Mouse (Mus musculus): ENCODE results near the gene Tead4. TPM values are rescaled to one million over a fixed set of nuclear protein-coding genes. Genes with fewer than 3 reads are reported as not detected.
"Not testable (repeated sequence)": the region's sequence is repeated elsewhere in the genome, so short reads cannot be mapped to it uniquely, and the experiment has no call there.

Tead4 gene
- total and polyA plus RNA-seq, 2 experiments from 2014 or later: 0.63 to 0.67 TPM

GRCm38 (mm10) chr6:128337467-128337866 is 36.8 kb upstream of the Tead4 start:
- peaks cover 30% of the 10 kb centered on the region for H3K36me3 ChIP-seq (ENCODE audit: insufficient read depth)
- no peak overlapping the region for H3K9ac ChIP-seq
- H3K4me3 ChIP-seq (ENCODE audit: low read depth, low read length): no peak overlapping the region
- no peak for DNase-seq
- H3K4me1 ChIP-seq (ENCODE audit: insufficient read depth): peaks cover 4% of the 10 kb centered on the region; the same call in 1 of the 2 replicates
- no peak overlapping the region for H3K4me2 ChIP-seq (ENCODE audit: low read depth)
- no peaks in the 10 kb centered on the region for H3K9me3 ChIP-seq (ENCODE audit: low read length)
- no peak for TF ChIP-seq CTCF (IDR thresholded peaks at IDR 0.05; ENCODE audit: low read depth)
- H3K27ac ChIP-seq (ENCODE audit: low read depth, low read length): no peak overlapping the region
- 70% methylated on average over 7 of the region's 7 CpGs for whole genome bisulfite sequencing
- H3K27me3 ChIP-seq (ENCODE audit: insufficient read depth, low read length): no peaks in the 10 kb centered on the region
- no peak for ATAC-seq

- Histone ChIP-seq H3K27ac (ENCODE audit: low read depth, low read length) (no peak overlapping the region), H3K9me3 (ENCODE audit: low read length) (no peaks in the 10 kb centered on the region), H3K4me1 (ENCODE audit: insufficient read depth) (peaks cover 2% of the 10 kb centered on the region; the same call in 1 of the 2 replicates), H3K4me2 (ENCODE audit: low read depth) (no peak overlapping the region), H3K4me3 (ENCODE audit: low read depth, low read length) (0 out of 2 replicates have a peak overlapping the region, but pooled peaks have one; percentile 7), H3K9ac (no peak overlapping the region), H3K27me3 (ENCODE audit: insufficient read depth, low read length) (no peaks in the 10 kb centered on the region), H3K36me3 (ENCODE audit: insufficient read depth) (peaks cover 42% of the 10 kb centered on the region)
- ATAC-seq (peak; percentile 93), DNase-seq (peak; percentile 88)
- WGBS: 24% methylated on average over 12 of the region's 12 CpGs
- peak; percentile 77 for TF ChIP-seq CTCF (IDR thresholded peaks at IDR 0.05; ENCODE audit: low read depth)
Measured at GRCm38 (mm10) chr6:128334397-128335124, 33.9 kb upstream of the Tead4 start.

GRCm38 (mm10) chr6:128318317-128318716 is 17.7 kb upstream of the Tead4 start:
- 5% methylated on average over 4 of the region's 4 CpGs for WGBS
- peak; percentile 81 for TF ChIP-seq CTCF (IDR thresholded peaks at IDR 0.05; ENCODE audit: low read depth)
- Histone ChIP-seq H3K9ac (no peak overlapping the region), H3K27ac (ENCODE audit: low read depth, low read length) (no peak overlapping the region), H3K4me1 (ENCODE audit: insufficient read depth) (no peaks in the 10 kb centered on the region), H3K4me3 (ENCODE audit: low read depth, low read length) (no peak overlapping the region), H3K9me3 (ENCODE audit: low read length) (no peaks in the 10 kb centered on the region), H3K27me3 (ENCODE audit: insufficient read depth, low read length) (no peaks in the 10 kb centered on the region), H3K36me3 (ENCODE audit: insufficient read depth) (peaks cover 18% of the 10 kb centered on the region), H3K4me2 (ENCODE audit: low read depth) (no peak overlapping the region)
- ATAC-seq (peak; percentile 66), DNase-seq (peak; percentile 87)

GRCm38 (mm10) chr6:128315597-128315996 is 15.0 kb upstream of the Tead4 start:
- H3K4me2 ChIP-seq (ENCODE audit: low read depth): no peak overlapping the region
- no peak overlapping the region for H3K4me3 ChIP-seq (ENCODE audit: low read depth, low read length)
- no peak for ATAC-seq
- H3K9me3 ChIP-seq (ENCODE audit: low read length): no peaks in the 10 kb centered on the region
- H3K27me3 ChIP-seq (ENCODE audit: insufficient read depth, low read length): no peaks in the 10 kb centered on the region
- TF ChIP-seq CTCF (IDR thresholded peaks at IDR 0.05; ENCODE audit: low read depth): no peak
- WGBS: 78% methylated on average over 8 of the region's 8 CpGs
- H3K27ac ChIP-seq (ENCODE audit: low read depth, low read length): no peak overlapping the region
- DNase-seq: no peak
- no peaks in the 10 kb centered on the region for H3K36me3 ChIP-seq (ENCODE audit: insufficient read depth)
- H3K4me1 ChIP-seq (ENCODE audit: insufficient read depth): no peaks in the 10 kb centered on the region
- no peak overlapping the region for H3K9ac ChIP-seq

GRCm38 (mm10) chr6:128314796-128315195 is 14.2 kb upstream of the Tead4 start:
- WGBS: 87% methylated on average over 6 of the region's 6 CpGs
- Histone ChIP-seq H3K4me2 (ENCODE audit: low read depth) (no peak overlapping the region), H3K9me3 (ENCODE audit: low read length) (no peaks in the 10 kb centered on the region), H3K9ac (no peak overlapping the region), H3K4me1 (ENCODE audit: insufficient read depth) (no peaks in the 10 kb centered on the region), H3K27ac (ENCODE audit: low read depth, low read length) (no peak overlapping the region), H3K27me3 (ENCODE audit: insufficient read depth, low read length) (no peaks in the 10 kb centered on the region), H3K36me3 (ENCODE audit: insufficient read depth) (no peaks in the 10 kb centered on the region), H3K4me3 (ENCODE audit: low read depth, low read length) (no peak overlapping the region)
- TF ChIP-seq CTCF (IDR thresholded peaks at IDR 0.05; ENCODE audit: low read depth): no peak
- ATAC-seq: no peak
- no peak for DNase-seq

GRCm38 (mm10) chr6:128308311-128308710 is 7.7 kb upstream of the Tead4 start:
- Histone ChIP-seq H3K4me3 (ENCODE audit: low read depth, low read length) (no peak overlapping the region), H3K27me3 (ENCODE audit: insufficient read depth, low read length) (no peaks in the 10 kb centered on the region), H3K4me1 (ENCODE audit: insufficient read depth) (no peaks in the 10 kb centered on the region), H3K36me3 (ENCODE audit: insufficient read depth) (no peaks in the 10 kb centered on the region), H3K4me2 (ENCODE audit: low read depth) (no peak overlapping the region), H3K9ac (no peak overlapping the region), H3K27ac (ENCODE audit: low read depth, low read length) (no peak overlapping the region), H3K9me3 (ENCODE audit: low read length) (no peaks in the 10 kb centered on the region)
- peak; percentile 79 for TF ChIP-seq CTCF (IDR thresholded peaks at IDR 0.05; ENCODE audit: low read depth)
- ATAC-seq (peak; percentile 27; the same call in 1 of the 2 replicates), DNase-seq (peak; percentile 63)
- WGBS: 22% methylated on average over 4 of the region's 4 CpGs

GRCm38 (mm10) chr6:128304801-128305200 is 4.2 kb upstream of the Tead4 start:
- Histone ChIP-seq H3K9me3 (ENCODE audit: low read length) (no peaks in the 10 kb centered on the region), H3K4me3 (ENCODE audit: low read depth, low read length) (no peak overlapping the region), H3K27me3 (ENCODE audit: insufficient read depth, low read length) (peaks cover 19% of the 10 kb centered on the region), H3K4me1 (ENCODE audit: insufficient read depth) (no peaks in the 10 kb centered on the region), H3K4me2 (ENCODE audit: low read depth) (no peak overlapping the region), H3K27ac (ENCODE audit: low read depth, low read length) (no peak overlapping the region), H3K36me3 (ENCODE audit: insufficient read depth) (no peaks in the 10 kb centered on the region), H3K9ac (no peak overlapping the region)
- no peak for TF ChIP-seq CTCF (IDR thresholded peaks at IDR 0.05; ENCODE audit: low read depth)
- no peak for DNase-seq
- ATAC-seq: no peak
- WGBS: 84% methylated on average over 4 of the region's 4 CpGs

GRCm38 (mm10) chr6:128302640-128303039 is 2.0 kb upstream of the Tead4 start:
- H3K27ac ChIP-seq (ENCODE audit: low read depth, low read length); H3K9ac ChIP-seq; H3K9me3 ChIP-seq (ENCODE audit: low read length); H3K36me3 ChIP-seq (ENCODE audit: insufficient read depth); H3K4me3 ChIP-seq (ENCODE audit: low read depth, low read length); H3K4me1 ChIP-seq (ENCODE audit: insufficient read depth); ATAC-seq; DNase-seq; H3K4me2 ChIP-seq (ENCODE audit: low read depth): not testable (repeated sequence)
- peaks cover 38% of the 10 kb centered on the region for H3K27me3 ChIP-seq (ENCODE audit: insufficient read depth, low read length)
- 76% methylated on average over 3 of the region's 3 CpGs for WGBS
